Mouse (Mus musculus) heart, postnatal 0 days (tissue): ENCODE results near the gene Cdc26. TPM values are rescaled to one million over a fixed set of nuclear protein-coding genes. Genes with fewer than 3 reads are reported as not detected.

Experiments
- ATAC-seq: fragments of 200-750 bp; cut with Nextera tagmentation; 2 replicates; pipeline ENCODE4 v1.8.0; 2017; ENCODE audit warnings: low read depth, moderate number of reproducible peaks, moderate library complexity; ENCODE audit not compliant: insufficient read depth
- DNase-seq: peaks from one replicate; pipeline ENCODE4 v3.0.0-alpha.2; 2016; ENCODE audit warnings: low spot score
- H3K27ac ChIP-seq: fragments of 300-500 bp; sonication (generic); 2 replicates; pipeline ENCODE4 v1.5.1; 2014; ENCODE audit warnings: low read depth, mild to moderate bottlenecking
- H3K27me3 ChIP-seq: fragments of 300-500 bp; sonication (generic); 2 replicates; pipeline ENCODE4 v1.6.1; 2014; ENCODE audit warnings: low read length, mixed read lengths; ENCODE audit not compliant: control insufficient read depth, insufficient read depth
- H3K36me3 ChIP-seq: fragments of 300-500 bp; sonication (generic); replicated peaks from 2 replicates; pipeline ENCODE4 v1.6.1; 2014; ENCODE audit warnings: low read length, mixed read lengths; ENCODE audit not compliant: control insufficient read depth, insufficient read depth
- H3K4me1 ChIP-seq: fragments of 300-500 bp; sonication (generic); 2 replicates; pipeline ENCODE4 v1.6.1; 2014; ENCODE audit warnings: antibody characterized with exemption; ENCODE audit not compliant: control insufficient read depth, insufficient read depth
- H3K4me2 ChIP-seq: fragments of 300-500 bp; sonication (generic); 2 replicates; pipeline ENCODE4 v1.6.1; 2014; ENCODE audit warnings: low read depth, mild to moderate bottlenecking, low read length, moderate library complexity
- H3K4me3 ChIP-seq: fragments of 300-500 bp; sonication (generic); 2 replicates; pipeline ENCODE4 v1.5.1; 2014; ENCODE audit warnings: low read depth, low read length
- H3K9ac ChIP-seq: fragments of 300-500 bp; sonication (generic); replicated peaks from 2 replicates; pipeline ENCODE4 v1.6.1; 2014; ENCODE audit warnings: low read depth, low read length, mixed read lengths
- H3K9me3 ChIP-seq: fragments of 300-500 bp; sonication (generic); replicated peaks from 2 replicates; pipeline ENCODE4 v1.6.1; 2016; ENCODE audit warnings: low read length; ENCODE audit not compliant: control insufficient read depth
- CTCF ChIP-seq: IDR thresholded peaks from 2 replicates; pipeline ENCODE4 v1.5.1; 2016; ENCODE audit warnings: antibody characterized with exemption, control low read depth, low read depth
- EP300 ChIP-seq: IDR thresholded peaks from 2 replicates; pipeline ENCODE4 v1.6.1; 2016; ENCODE audit warnings: antibody characterized with exemption, low read depth
- WGBS: fragments of 180-500 bp; shearing (Covaris S2); extraction: QIAGEN DNeasy Blood & Tissue Kit; methylation state at CpG from one replicate; pipeline ENCODE4 v1.1.7; 2014; 5-methylcytosine and 5-hydroxymethylcytosine counted together
- polyA plus RNA-seq: library from polyadenylated mRNA; unstranded; fragments of >200 nt; fragmentation: Nextera tagmentation; extraction: Ambion mirVana; gene quantifications from 2 replicates; pipeline ENCODE4 v1.2.1, GENCODE M21; 2015
- total RNA-seq: library from RNA; depleted of rRNA; stranded (reverse); fragments of >200 nt; gene quantifications from 2 replicates; pipeline ENCODE4 v1.2.3, GENCODE M21; 2014; ENCODE audit warnings: low replicate concordance

The Cdc26 gene
- total and polyA plus RNA-seq, 2 experiments from 2014 or later, result 30.5 to 72.8 TPM

- ATAC-seq, result no peak
- TF ChIP-seq EP300 (no peak), CTCF (no peak)
- whole genome bisulfite sequencing, result 73% methylated on average over 3 of the region's 3 CpGs
- no peak for DNase-seq
- Histone ChIP-seq H3K36me3 (no peaks in the 10 kb centered on the region), H3K27ac (no peak overlapping the region), H3K4me2 (no peak overlapping the region), H3K27me3 (no peaks in the 10 kb centered on the region), H3K9ac (no peak overlapping the region), H3K4me3 (no peak overlapping the region), H3K9me3 (no peaks in the 10 kb centered on the region), H3K4me1 (no peaks in the 10 kb centered on the region)
Observed at GRCm38 (mm10) chr4:62437256-62437778, 28.9 kb upstream of the Cdc26 start.

GRCm38 (mm10) chr4:62435081-62435480 is 26.6 kb upstream of the Cdc26 start, which contains the start of gene Rnf183:
TSS of gene Rnf183 (minus strand) at chr4:62435252.
- no peak for DNase-seq
- Histone ChIP-seq H3K27ac (no peak within 1 kb of the TSS), H3K9ac (no peak within 1 kb of the TSS), H3K27me3 (no peaks in the 10 kb centered on the region), H3K4me3 (no peak within 1 kb of the TSS), H3K4me1 (no peaks in the 10 kb centered on the region), H3K36me3 (no peaks in the 10 kb centered on the region), H3K4me2 (no peak within 1 kb of the TSS), H3K9me3 (no peaks in the 10 kb centered on the region)
- WGBS, result 73% methylated on average over 6 of the region's 6 CpGs
- no peak for ATAC-seq
- TF ChIP-seq CTCF (no peak), EP300 (no peak)

- Histone ChIP-seq H3K4me2 (no peak overlapping the region), H3K27me3 (no peaks in the 10 kb centered on the region), H3K27ac (no peak overlapping the region), H3K36me3 (no peaks in the 10 kb centered on the region), H3K4me3 (no peak overlapping the region), H3K9me3 (no peaks in the 10 kb centered on the region), H3K4me1 (no peaks in the 10 kb centered on the region), H3K9ac (no peak overlapping the region)
- ATAC-seq (no peak), DNase-seq (no peak)
- no peak for TF ChIP-seq CTCF
- no peak for TF ChIP-seq EP300
- 65% methylated on average over 7 of the region's 7 CpGs for WGBS
Observed at GRCm38 (mm10) chr4:62433939-62434870, 25.8 kb upstream of the Cdc26 start.

GRCm38 (mm10) chr4:62431522-62431921 is 23.1 kb upstream of the Cdc26 start:
- Histone ChIP-seq H3K4me3 (no peak overlapping the region), H3K4me2 (no peak overlapping the region), H3K36me3 (no peaks in the 10 kb centered on the region), H3K9ac (no peak overlapping the region), H3K9me3 (no peaks in the 10 kb centered on the region), H3K27ac (no peak overlapping the region), H3K4me1 (no peaks in the 10 kb centered on the region), H3K27me3 (no peaks in the 10 kb centered on the region)
- DNase-seq (no peak), ATAC-seq (no peak)
- TF ChIP-seq CTCF (no peak), EP300 (no peak)
- 72% methylated on average over 4 of the region's 4 CpGs for WGBS

DNA sequence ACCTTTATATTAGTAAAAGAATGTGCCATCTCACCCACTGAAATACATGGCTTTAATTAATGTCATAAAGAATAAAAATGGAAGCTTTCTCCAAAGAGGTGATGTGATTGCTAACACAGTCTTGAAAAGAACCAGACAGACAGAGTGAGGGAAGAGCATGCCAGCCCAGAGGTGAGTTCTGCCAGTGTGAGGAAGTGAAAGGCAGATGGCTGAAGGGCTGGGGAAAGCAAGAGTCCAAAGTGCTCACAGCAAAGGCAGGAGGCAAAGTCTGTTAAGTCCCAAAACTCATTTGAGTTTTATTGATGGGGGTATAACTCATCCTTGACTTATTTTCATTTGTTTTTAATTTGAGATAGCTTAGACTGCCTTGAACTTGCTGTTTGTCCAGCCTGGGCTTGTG is 22.2 kb upstream of the Cdc26 start:
- Histone ChIP-seq H3K27ac (no peak overlapping the region), H3K9ac (no peak overlapping the region), H3K36me3 (0 out of 2 replicates have a peak, but pooled peaks cover 3% of the 10 kb centered on the region), H3K4me1 (no peaks in the 10 kb centered on the region), H3K4me3 (no peak overlapping the region), H3K27me3 (no peaks in the 10 kb centered on the region), H3K9me3 (no peaks in the 10 kb centered on the region), H3K4me2 (no peak overlapping the region)
- ATAC-seq (no peak), DNase-seq (no peak)
- TF ChIP-seq EP300 (no peak), CTCF (no peak)
